Mouse (Mus musculus) erythroblast, embryonic 14.5 days (primary cell): Measurements from ENCODE around the gene Syngr1. TPM values are rescaled to one million over a fixed set of nuclear protein-coding genes. Genes with fewer than 3 reads are reported as not detected.

ENCODE experiments used
- H3K27me3 ChIP-seq: 2 replicates; pipeline ENCODE4 v1.6.1; 2012; ENCODE audit warnings: inconsistent platforms; ENCODE audit not compliant: control insufficient read depth
- H3K36me3 ChIP-seq: 2 replicates; pipeline ENCODE4 v1.6.1; 2012; ENCODE audit warnings: mild to moderate bottlenecking, inconsistent platforms; ENCODE audit not compliant: control insufficient read depth
- H3K4me1 ChIP-seq: 2 replicates; pipeline ENCODE4 v1.6.1; 2012; ENCODE audit warnings: inconsistent platforms; ENCODE audit not compliant: control insufficient read depth
- H3K4me3 ChIP-seq: replicated peaks from 2 replicates; pipeline ENCODE3; 2012; ENCODE audit warnings: moderate library complexity, mild to moderate bottlenecking, inconsistent platforms
- H3K9me3 ChIP-seq: 2 replicates; pipeline ENCODE4 v1.6.1; 2012; ENCODE audit warnings: low read length, inconsistent platforms, mixed read lengths; ENCODE audit not compliant: control insufficient read depth
- GATA1 ChIP-seq: IDR thresholded peaks from 2 replicates; pipeline ENCODE4 v1.6.1; 2012; ENCODE audit warnings: low read length, inconsistent platforms, mixed read lengths
- TAL1 ChIP-seq: IDR thresholded peaks from 3 replicates; pipeline ENCODE4 v1.6.1; 2012; ENCODE audit warnings: low read length, inconsistent platforms, mixed read lengths
- polyA plus RNA-seq: library from polyadenylated mRNA; stranded (reverse); fragments of >175 nt; gene quantifications from 2 replicates; pipeline ENCODE4 v1.2.3, GENCODE M21; 2012

Gene Syngr1
- polyA plus RNA-seq, 1 experiment: 0.41 TPM

DNA sequence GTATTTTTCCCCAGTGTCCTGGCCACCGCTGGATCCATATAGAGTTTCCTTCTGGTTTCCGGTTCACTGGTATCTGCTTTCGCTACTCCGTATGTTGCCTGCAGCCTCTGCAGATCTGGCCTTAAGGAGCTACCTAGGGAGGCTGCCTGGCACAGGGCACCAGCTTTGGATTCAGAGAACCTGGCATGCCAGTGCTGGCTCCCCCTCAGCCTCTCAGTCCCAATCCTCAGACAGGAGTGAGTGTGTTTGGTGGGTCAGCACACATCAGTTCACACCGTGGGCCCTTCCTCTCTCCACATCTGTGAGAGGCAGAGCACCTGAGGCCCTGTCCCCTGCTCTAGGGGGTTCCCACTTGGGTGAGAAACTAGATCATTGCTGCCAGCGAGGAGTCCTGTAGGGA is 10.4 kb downstream of the Syngr1 start:
- Histone ChIP-seq H3K36me3 (no peaks in the 10 kb centered on the region; the same call in 1 of the 2 replicates), H3K4me1 (peaks cover 81% of the 10 kb centered on the region), H3K9me3 (no peaks in the 10 kb centered on the region; the same call in 1 of the 2 replicates), H3K4me3 (no peak overlapping the region), H3K27me3 (no peaks in the 10 kb centered on the region)
- TF ChIP-seq TAL1: no peak
- no peak for TF ChIP-seq GATA1

DNA sequence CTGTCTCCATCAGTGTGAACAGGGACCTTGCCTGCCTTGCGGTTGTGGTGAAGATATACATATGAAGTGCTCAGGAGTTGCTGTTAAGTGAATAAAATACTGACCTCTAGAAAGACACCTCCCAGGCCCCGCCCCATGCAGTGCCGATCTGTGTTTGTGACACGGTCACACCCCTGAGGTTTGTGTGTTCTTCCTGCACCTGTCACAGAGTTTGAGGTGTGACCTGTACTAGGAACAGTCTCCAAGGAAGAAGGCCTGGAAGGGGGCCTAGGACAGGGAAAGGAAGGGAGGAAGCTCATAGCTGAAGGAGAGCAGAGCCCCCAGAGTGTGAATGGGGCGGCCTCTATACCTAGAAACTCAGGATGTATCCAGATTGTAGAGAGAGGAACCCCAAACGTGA is 11.4 kb downstream of the Syngr1 start:
- no peaks in the 10 kb centered on the region; the same call in 1 of the 2 replicates for H3K36me3 ChIP-seq
- H3K4me1 ChIP-seq: peaks cover 72% of the 10 kb centered on the region
- no peaks in the 10 kb centered on the region for H3K27me3 ChIP-seq
- no peaks in the 10 kb centered on the region; the same call in 1 of the 2 replicates for H3K9me3 ChIP-seq
- TF ChIP-seq GATA1 (no peak), TAL1 (no peak)
- H3K4me3 ChIP-seq: no peak overlapping the region

DNA sequence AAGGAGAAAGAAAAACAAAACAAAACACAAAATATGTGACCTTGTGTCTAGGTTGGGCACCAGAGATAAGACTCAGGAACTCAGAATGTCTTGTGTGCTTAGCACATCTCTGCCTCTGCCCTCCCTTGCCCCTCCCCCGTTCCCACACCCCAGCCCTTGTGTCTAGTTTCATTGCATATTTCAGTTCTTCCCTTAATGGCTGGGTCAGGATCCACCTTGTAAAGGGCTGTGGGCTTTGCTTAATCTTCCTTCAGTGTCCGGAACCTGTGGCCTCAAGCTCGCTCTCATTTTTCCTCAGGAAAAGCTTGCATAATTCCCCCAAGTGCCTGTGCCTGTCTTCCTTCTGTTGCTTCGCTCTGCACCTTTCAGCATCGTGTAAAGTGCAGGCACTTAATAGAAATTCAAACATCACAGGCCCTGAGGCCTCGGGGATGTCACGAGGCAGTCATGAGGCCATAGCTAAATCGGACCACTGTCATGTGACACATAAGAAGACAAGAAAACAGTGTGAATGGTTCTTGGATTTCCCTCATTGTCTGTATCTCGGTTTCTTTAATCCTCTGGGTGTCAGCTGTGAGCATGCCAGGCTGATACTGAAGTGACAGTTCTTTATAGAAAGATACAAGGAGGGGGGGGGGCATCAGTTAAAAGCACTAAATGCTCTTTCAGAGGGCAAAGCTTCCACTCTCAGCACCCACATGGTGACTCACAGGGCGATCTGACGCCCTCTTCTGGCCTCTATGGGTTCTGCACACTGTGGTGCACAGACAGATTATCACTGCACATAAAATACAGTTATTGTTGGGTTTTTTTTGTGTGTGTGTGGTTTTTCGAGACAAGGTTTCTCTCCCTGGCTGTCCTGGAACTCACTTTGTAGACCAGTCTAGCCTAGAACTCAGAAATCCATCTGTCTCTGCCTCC is 14.6 kb downstream of the Syngr1 start:
- Histone ChIP-seq H3K4me1 (peaks cover 39% of the 10 kb centered on the region), H3K27me3 (no peaks in the 10 kb centered on the region), H3K9me3 (no peaks in the 10 kb centered on the region; the same call in 1 of the 2 replicates), H3K4me3 (no peak overlapping the region), H3K36me3 (peaks cover 4% of the 10 kb centered on the region)
- TF ChIP-seq GATA1: no peak
- TF ChIP-seq TAL1: no peak

DNA sequence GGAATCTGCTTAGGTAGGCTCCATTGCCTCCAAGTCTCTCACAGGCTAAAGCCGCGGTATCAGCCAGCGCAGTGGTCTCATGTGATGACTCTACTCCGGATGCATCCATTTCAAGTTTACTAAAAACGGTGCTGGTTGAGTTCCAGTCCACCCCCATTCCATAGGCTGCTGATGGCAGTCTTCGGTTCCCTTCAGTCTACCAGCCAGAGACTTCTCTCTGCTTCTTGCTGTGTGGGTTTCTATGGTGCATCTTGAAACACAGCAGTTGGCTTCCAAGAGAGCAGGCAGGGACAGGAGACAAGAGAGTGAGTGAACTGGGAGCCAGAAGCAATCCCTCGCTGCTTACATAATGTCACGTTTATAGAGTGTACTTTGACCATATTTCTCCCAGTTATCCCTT is 16.0 kb downstream of the Syngr1 start:
- peaks cover 9% of the 10 kb centered on the region for H3K36me3 ChIP-seq
- H3K4me1 ChIP-seq: peaks cover 30% of the 10 kb centered on the region
- H3K4me3 ChIP-seq: no peak overlapping the region
- H3K9me3 ChIP-seq: no peaks in the 10 kb centered on the region; the same call in 1 of the 2 replicates
- H3K27me3 ChIP-seq: no peaks in the 10 kb centered on the region
- TF ChIP-seq GATA1: no peak
- no peak for TF ChIP-seq TAL1

DNA sequence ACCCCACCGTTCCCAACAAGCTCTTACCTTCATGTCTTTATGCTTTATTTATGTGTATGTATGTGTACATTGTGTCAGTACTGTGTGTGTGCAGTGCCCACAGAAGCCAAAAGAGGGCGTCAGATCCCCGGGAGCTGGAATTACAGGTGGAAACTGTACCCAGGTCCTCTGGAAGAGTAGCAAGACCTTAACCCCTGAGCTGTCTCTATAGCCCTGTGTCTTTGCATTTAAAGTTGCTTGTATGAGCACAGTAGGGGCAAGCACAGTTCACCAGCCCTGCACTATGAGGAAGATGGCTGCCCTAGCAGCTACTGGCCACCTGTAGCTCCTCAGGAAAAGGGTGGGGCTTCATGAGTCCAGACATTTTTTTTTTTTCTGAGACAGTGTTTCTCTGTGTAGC is 16.4 kb downstream of the Syngr1 start:
- Histone ChIP-seq H3K36me3 (peaks cover 11% of the 10 kb centered on the region), H3K27me3 (no peaks in the 10 kb centered on the region), H3K4me1 (peaks cover 28% of the 10 kb centered on the region), H3K9me3 (no peaks in the 10 kb centered on the region; the same call in 1 of the 2 replicates), H3K4me3 (no peak overlapping the region)
- TF ChIP-seq TAL1 (no peak), GATA1 (no peak)

DNA sequence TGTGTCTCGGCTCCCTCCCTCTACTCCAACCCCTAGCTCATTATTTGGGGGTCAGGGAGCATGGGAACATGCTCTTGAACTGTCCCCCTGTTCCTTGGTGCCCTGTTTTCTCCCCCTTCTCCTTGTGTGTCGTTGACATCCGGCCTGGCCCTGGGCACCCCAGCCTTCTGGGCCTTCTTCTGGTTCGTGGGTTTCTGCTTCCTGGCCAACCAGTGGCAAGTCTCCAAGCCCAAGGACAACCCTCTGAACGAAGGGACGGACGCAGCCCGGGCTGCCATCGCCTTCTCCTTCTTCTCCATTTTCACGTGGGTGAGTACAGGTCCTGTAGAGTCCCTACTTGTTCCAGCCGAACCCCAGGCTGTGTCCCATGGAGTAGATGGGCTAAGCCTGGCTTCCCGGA is 20.3 kb downstream of the Syngr1 start:
- H3K4me1 ChIP-seq: peaks cover 21% of the 10 kb centered on the region

DNA sequence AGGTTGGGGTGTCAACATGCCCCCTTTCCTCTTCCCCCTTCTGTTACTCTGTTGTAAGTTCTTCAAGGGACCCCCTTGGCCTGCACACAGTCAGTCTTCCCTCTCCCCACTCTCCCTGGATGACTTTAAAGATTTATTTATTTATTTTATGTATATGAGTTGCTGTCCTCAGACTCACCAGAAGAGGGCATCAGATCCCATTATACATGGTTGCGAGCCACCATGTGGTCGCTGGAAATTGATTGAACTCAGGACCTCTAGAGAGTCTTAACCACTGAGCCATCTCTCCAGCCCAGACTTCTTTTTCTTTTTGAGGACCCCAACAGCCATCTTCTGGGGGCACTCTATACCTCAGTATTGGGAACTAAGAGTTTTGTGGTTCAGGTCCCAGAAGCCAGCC is 21.4 kb downstream of the Syngr1 start:
- peaks cover 17% of the 10 kb centered on the region for H3K36me3 ChIP-seq
- H3K4me3 ChIP-seq: no peak overlapping the region
- H3K9me3 ChIP-seq: no peaks in the 10 kb centered on the region
- no peaks in the 10 kb centered on the region for H3K27me3 ChIP-seq
- peaks cover 32% of the 10 kb centered on the region for H3K4me1 ChIP-seq
- TF ChIP-seq TAL1: no peak
- TF ChIP-seq GATA1: no peak

More for the DNA sequence above, 20.3 kb downstream of the Syngr1 start:
- Histone ChIP-seq H3K9me3 (no peaks in the 10 kb centered on the region), H3K36me3 (peaks cover 17% of the 10 kb centered on the region), H3K27me3 (no peaks in the 10 kb centered on the region), H3K4me3 (no peak overlapping the region)
- no peak for TF ChIP-seq GATA1
- TF ChIP-seq TAL1: no peak

DNA sequence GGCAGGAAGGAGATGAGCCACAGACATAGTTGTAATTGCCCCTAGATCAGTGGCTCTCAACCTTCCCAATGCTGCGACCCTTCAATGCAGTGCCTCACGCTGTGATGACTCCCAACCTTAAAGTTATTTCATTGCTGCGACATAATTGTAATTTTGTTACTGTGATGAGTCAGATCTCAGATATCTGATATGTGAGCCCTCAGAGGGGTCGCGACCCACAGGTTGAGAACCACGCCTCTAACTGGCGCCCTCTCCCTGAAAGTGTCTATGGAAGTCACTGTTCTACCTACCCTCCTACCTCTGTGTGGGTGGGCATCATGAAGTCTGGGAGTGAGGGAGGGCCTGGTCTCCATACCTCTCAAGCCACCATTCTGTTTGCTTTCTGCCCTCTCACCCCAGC is 23.3 kb downstream of the Syngr1 start:
- H3K27me3 ChIP-seq: no peaks in the 10 kb centered on the region
- H3K9me3 ChIP-seq: no peaks in the 10 kb centered on the region
- H3K36me3 ChIP-seq: peaks cover 17% of the 10 kb centered on the region
- H3K4me1 ChIP-seq: peaks cover 34% of the 10 kb centered on the region
- no peak overlapping the region for H3K4me3 ChIP-seq
- TF ChIP-seq GATA1: no peak
- TF ChIP-seq TAL1: no peak

DNA sequence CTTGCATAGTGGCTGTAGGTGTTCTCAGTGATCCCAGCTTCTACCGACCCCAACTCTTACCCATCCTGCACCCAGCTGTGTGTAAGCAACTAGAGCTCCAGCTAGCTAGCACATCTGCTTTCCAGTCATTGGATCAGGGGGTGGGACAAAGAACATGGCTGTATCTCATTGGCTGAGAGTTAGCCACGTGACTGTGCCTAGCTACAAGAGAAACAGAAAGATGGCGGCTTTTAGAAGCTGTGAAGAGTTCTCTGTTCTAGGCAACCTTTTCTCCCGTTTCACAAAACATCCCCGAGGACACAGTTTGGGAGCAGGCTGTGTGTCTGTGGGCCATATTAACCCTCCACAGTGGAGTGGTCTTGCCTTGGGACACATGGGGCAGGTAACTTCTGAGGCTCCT is 24.1 kb downstream of the Syngr1 start:
- peaks cover 15% of the 10 kb centered on the region for H3K36me3 ChIP-seq
- no peaks in the 10 kb centered on the region for H3K9me3 ChIP-seq
- no peak overlapping the region for H3K4me3 ChIP-seq
- peaks cover 34% of the 10 kb centered on the region for H3K4me1 ChIP-seq
- TF ChIP-seq GATA1 (no peak), TAL1 (no peak)
- H3K27me3 ChIP-seq: no peaks in the 10 kb centered on the region
